Mouse (Mus musculus): ENCODE data around the gene Idua. TPM values are rescaled to one million over a fixed set of nuclear protein-coding genes. Genes with fewer than 3 reads are reported as not detected.
A peak's percentile ranks its signal among the peaks of the same experiment; 100 is the strongest.

The Idua gene
- polyA plus RNA-seq, 1 experiment from 2014 or later, result 5.7 TPM

GRCm38 (mm10) chr5:108651823-108652222 lies 8.3 kb upstream of the Idua start:
- Histone ChIP-seq H3K4me3 (ENCODE audit: low read depth, low read length) (no peak overlapping the region), H3K27me3 (replicated peaks; ENCODE audit: control insufficient read depth, insufficient read depth, low read length) (no peaks in the 10 kb centered on the region), H3K4me2 (ENCODE audit: low read length) (no peak overlapping the region), H3K36me3 (ENCODE audit: control insufficient read depth, insufficient read depth, low read length) (peaks cover 75% of the 10 kb centered on the region), H3K27ac (ENCODE audit: low read depth, low read length) (no peak overlapping the region), H3K9ac (ENCODE audit: low read length) (no peak overlapping the region), H3K9me3 (replicated peaks; ENCODE audit: control insufficient read depth, low read length) (no peaks in the 10 kb centered on the region), H3K4me1 (ENCODE audit: control insufficient read depth, insufficient read depth, low read length) (no peaks in the 10 kb centered on the region)
- WGBS, result 67% methylated on average over 1 of the region's 1 CpGs
- DNase-seq (ENCODE audit: low spot score), result peak; percentile 77
- ATAC-seq, result peak; percentile 64

GRCm38 (mm10) chr5:108653341-108653740 lies 6.8 kb upstream of the Idua start:
- DNase-seq (ENCODE audit: low spot score), result no peak
- 86% methylated on average over 6 of the region's 6 CpGs for WGBS

GRCm38 (mm10) chr5:108654444-108654990 lies 5.6 kb upstream of the Idua start:
- ATAC-seq, result no peak
- DNase-seq (ENCODE audit: low spot score), result no peak
- Histone ChIP-seq H3K4me1 (ENCODE audit: control insufficient read depth, insufficient read depth, low read length) (peaks cover 4% of the 10 kb centered on the region), H3K9me3 (replicated peaks; ENCODE audit: control insufficient read depth, low read length) (no peaks in the 10 kb centered on the region), H3K4me2 (ENCODE audit: low read length) (no peak overlapping the region), H3K27ac (ENCODE audit: low read depth, low read length) (no peak overlapping the region), H3K9ac (ENCODE audit: low read length) (no peak overlapping the region), H3K36me3 (ENCODE audit: control insufficient read depth, insufficient read depth, low read length) (peaks cover 65% of the 10 kb centered on the region), H3K27me3 (replicated peaks; ENCODE audit: control insufficient read depth, insufficient read depth, low read length) (no peaks in the 10 kb centered on the region), H3K4me3 (ENCODE audit: low read depth, low read length) (no peak overlapping the region)
- WGBS, result 97% methylated on average over 10 of the region's 10 CpGs

More at GRCm38 (mm10) chr5:108653341-108653740, 6.8 kb upstream of the Idua start:
- H3K36me3 ChIP-seq (ENCODE audit: control insufficient read depth, insufficient read depth, low read length), result peaks cover 77% of the 10 kb centered on the region
- H3K9ac ChIP-seq (ENCODE audit: low read length), result no peak overlapping the region
- no peak for ATAC-seq
- no peak overlapping the region for H3K27ac ChIP-seq (ENCODE audit: low read depth, low read length)
- H3K4me3 ChIP-seq (ENCODE audit: low read depth, low read length), result no peak overlapping the region
- no peak overlapping the region for H3K4me2 ChIP-seq (ENCODE audit: low read length)
- H3K4me1 ChIP-seq (ENCODE audit: control insufficient read depth, insufficient read depth, low read length), result no peaks in the 10 kb centered on the region
- no peaks in the 10 kb centered on the region for H3K27me3 ChIP-seq (replicated peaks; ENCODE audit: control insufficient read depth, insufficient read depth, low read length)
- no peaks in the 10 kb centered on the region for H3K9me3 ChIP-seq (replicated peaks; ENCODE audit: control insufficient read depth, low read length)

- Histone ChIP-seq H3K27me3 (replicated peaks; ENCODE audit: control insufficient read depth, insufficient read depth, low read length) (no peaks in the 10 kb centered on the region), H3K9ac (ENCODE audit: low read length) (no peak overlapping the region), H3K27ac (ENCODE audit: low read depth, low read length) (no peak overlapping the region), H3K4me3 (ENCODE audit: low read depth, low read length) (no peak overlapping the region), H3K36me3 (ENCODE audit: control insufficient read depth, insufficient read depth, low read length) (peaks cover 56% of the 10 kb centered on the region), H3K9me3 (replicated peaks; ENCODE audit: control insufficient read depth, low read length) (no peaks in the 10 kb centered on the region), H3K4me2 (ENCODE audit: low read length) (no peak overlapping the region), H3K4me1 (ENCODE audit: control insufficient read depth, insufficient read depth, low read length) (peaks cover 9% of the 10 kb centered on the region)
- ATAC-seq, result no peak
- DNase-seq (ENCODE audit: low spot score), result no peak
- 97% methylated on average over 9 of the region's 9 CpGs for WGBS
These were observed 4.8 kb upstream of the Idua start for GRCm38 (mm10) chr5:108655381-108655780.

GRCm38 (mm10) chr5:108655891-108656650 lies 4.1 kb upstream of the Idua start:
- Histone ChIP-seq H3K9me3 (replicated peaks; ENCODE audit: control insufficient read depth, low read length) (no peaks in the 10 kb centered on the region), H3K4me3 (ENCODE audit: low read depth, low read length) (no peak overlapping the region), H3K36me3 (ENCODE audit: control insufficient read depth, insufficient read depth, low read length) (peaks cover 53% of the 10 kb centered on the region), H3K4me2 (ENCODE audit: low read length) (no peak overlapping the region), H3K27ac (ENCODE audit: low read depth, low read length) (no peak overlapping the region), H3K9ac (ENCODE audit: low read length) (no peak overlapping the region), H3K4me1 (ENCODE audit: control insufficient read depth, insufficient read depth, low read length) (peaks cover 9% of the 10 kb centered on the region), H3K27me3 (replicated peaks; ENCODE audit: control insufficient read depth, insufficient read depth, low read length) (no peaks in the 10 kb centered on the region)
- 95% methylated on average over 15 of the region's 15 CpGs for WGBS
- ATAC-seq, result no peak
- no peak for DNase-seq (ENCODE audit: low spot score)

- no peak for ATAC-seq
- Histone ChIP-seq H3K9me3 (replicated peaks; ENCODE audit: control insufficient read depth, low read length) (no peaks in the 10 kb centered on the region), H3K4me2 (ENCODE audit: low read length) (no peak overlapping the region), H3K4me1 (ENCODE audit: control insufficient read depth, insufficient read depth, low read length) (peaks cover 9% of the 10 kb centered on the region), H3K9ac (ENCODE audit: low read length) (no peak overlapping the region), H3K27me3 (replicated peaks; ENCODE audit: control insufficient read depth, insufficient read depth, low read length) (no peaks in the 10 kb centered on the region), H3K36me3 (ENCODE audit: control insufficient read depth, insufficient read depth, low read length) (peaks cover 49% of the 10 kb centered on the region), H3K4me3 (ENCODE audit: low read depth, low read length) (no peak overlapping the region), H3K27ac (ENCODE audit: low read depth, low read length) (no peak overlapping the region)
- no peak for DNase-seq (ENCODE audit: low spot score)
- WGBS, result 85% methylated on average over 5 of the region's 5 CpGs
These were observed 2.7 kb upstream of the Idua start for GRCm38 (mm10) chr5:108657406-108657805.

- no peaks in the 10 kb centered on the region for H3K9me3 ChIP-seq (replicated peaks; ENCODE audit: control insufficient read depth, low read length)
- no peaks in the 10 kb centered on the region for H3K27me3 ChIP-seq (replicated peaks; ENCODE audit: control insufficient read depth, insufficient read depth, low read length)
- peaks cover 9% of the 10 kb centered on the region for H3K4me1 ChIP-seq (ENCODE audit: control insufficient read depth, insufficient read depth, low read length)
- 89% methylated on average over 1 of the region's 1 CpGs for WGBS
- DNase-seq (ENCODE audit: low spot score) (no peak), ATAC-seq (no peak)
- no peak overlapping the region for H3K4me2 ChIP-seq (ENCODE audit: low read length)
- peaks cover 37% of the 10 kb centered on the region for H3K36me3 ChIP-seq (ENCODE audit: control insufficient read depth, insufficient read depth, low read length)
- no peak overlapping the region for H3K27ac ChIP-seq (ENCODE audit: low read depth, low read length)
- no peak overlapping the region for H3K9ac ChIP-seq (ENCODE audit: low read length)
- H3K4me3 ChIP-seq (ENCODE audit: low read depth, low read length), result no peak overlapping the region
These were observed 1.5 kb upstream of the Idua start for GRCm38 (mm10) chr5:108658611-108659010.

GRCm38 (mm10) chr5:108660632-108661268 lies 619 bp downstream of the Idua start:
- Histone ChIP-seq H3K27me3 (replicated peaks; ENCODE audit: control insufficient read depth, insufficient read depth, low read length) (no peaks in the 10 kb centered on the region), H3K4me1 (ENCODE audit: control insufficient read depth, insufficient read depth, low read length) (peaks cover 9% of the 10 kb centered on the region), H3K36me3 (ENCODE audit: control insufficient read depth, insufficient read depth, low read length) (peaks cover 17% of the 10 kb centered on the region), H3K4me3 (ENCODE audit: low read depth, low read length) (peak overlapping the region; percentile 85), H3K9ac (ENCODE audit: low read length) (peak overlapping the region; percentile 95), H3K9me3 (replicated peaks; ENCODE audit: control insufficient read depth, low read length) (no peaks in the 10 kb centered on the region), H3K27ac (ENCODE audit: low read depth, low read length) (no peak overlapping the region), H3K4me2 (ENCODE audit: low read length) (peak overlapping the region; percentile 94)
- DNase-seq (ENCODE audit: low spot score) (peak; percentile 93), ATAC-seq (peak; percentile 99)
- 9% methylated on average over 36 of the region's 36 CpGs for WGBS

GRCm38 (mm10) chr5:108662772-108663171 lies 2.6 kb downstream of the Idua start:
- H3K36me3 ChIP-seq (ENCODE audit: control insufficient read depth, insufficient read depth, low read length), result peaks cover 5% of the 10 kb centered on the region; the same call in 1 of the 2 replicates
- WGBS, result 80% methylated on average over 4 of the region's 4 CpGs
- H3K27me3 ChIP-seq (replicated peaks; ENCODE audit: control insufficient read depth, insufficient read depth, low read length), result no peaks in the 10 kb centered on the region
- peaks cover 9% of the 10 kb centered on the region for H3K4me1 ChIP-seq (ENCODE audit: control insufficient read depth, insufficient read depth, low read length)
- H3K4me3 ChIP-seq (ENCODE audit: low read depth, low read length), result no peak overlapping the region
- DNase-seq (ENCODE audit: low spot score) (no peak), ATAC-seq (no peak)
- H3K4me2 ChIP-seq (ENCODE audit: low read length), result no peak overlapping the region
- no peaks in the 10 kb centered on the region for H3K9me3 ChIP-seq (replicated peaks; ENCODE audit: control insufficient read depth, low read length)
- no peak overlapping the region for H3K9ac ChIP-seq (ENCODE audit: low read length)
- H3K27ac ChIP-seq (ENCODE audit: low read depth, low read length), result no peak overlapping the region

Data from forebrain, embryonic 14.5 days (tissue).